Mouse (Mus musculus) E14TG2a.4 (cell line): ENCODE measurements around the gene Lmntd1.

Experiments used
- CTCF ChIP-seq: conservative IDR thresholded peaks from 2 replicates; pipeline ENCODE4 v1.5.1; 2014; ENCODE audit warnings: low read length
- POU5F1 ChIP-seq: IDR thresholded peaks from 2 replicates; pipeline ENCODE4 v1.6.1; 2014; ENCODE audit warnings: low read length, borderline replicate concordance

- no peak for TF ChIP-seq CTCF
- no peak for TF ChIP-seq POU5F1
Measured at GRCm38 (mm10) chr6:145397881-145398280, 216.2 kb downstream of the Lmntd1 start.
